Mouse (Mus musculus) embryo, embryonic 9.5 days (tissue): ENCODE measurements around the gene Plk5.
"Not testable (repeated sequence)": the region's sequence is repeated elsewhere in the genome, so short reads cannot be mapped to it uniquely, and the experiment has no call there.

Experiments
- DNase-seq: peaks from one replicate; pipeline ENCODE4 v3.0.0-alpha.2; 2017; ENCODE audit errors: extremely low spot score

Plk5 gene

GRCm38 (mm10) chr10:80331636-80332524 lies 24.4 kb upstream of the Plk5 start:
- DNase-seq = no peak

- DNase-seq = no peak
Measured at GRCm38 (mm10) chr10:80332525-80332989, 23.7 kb upstream of the Plk5 start.

DNA sequence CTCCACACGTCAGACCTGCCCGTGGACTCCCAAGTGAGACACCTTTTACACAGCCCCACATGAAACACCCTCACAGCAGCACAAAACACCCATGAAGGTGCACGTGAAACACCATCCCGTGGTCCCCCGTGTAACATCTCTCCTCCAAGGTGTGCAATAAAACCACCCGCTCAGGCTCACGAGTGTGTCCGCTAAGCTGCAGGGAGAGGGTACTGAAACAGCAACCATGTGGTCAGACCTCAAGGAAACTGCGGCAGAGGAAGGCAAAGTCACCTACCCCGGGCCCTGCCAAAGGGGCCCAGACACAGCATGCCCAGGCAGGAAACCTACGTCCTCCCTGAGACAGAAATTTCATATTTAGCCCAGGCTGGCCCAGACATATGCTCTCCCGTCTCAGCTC lies 20.0 kb upstream of the Plk5 start:
- DNase-seq = no peak

DNA sequence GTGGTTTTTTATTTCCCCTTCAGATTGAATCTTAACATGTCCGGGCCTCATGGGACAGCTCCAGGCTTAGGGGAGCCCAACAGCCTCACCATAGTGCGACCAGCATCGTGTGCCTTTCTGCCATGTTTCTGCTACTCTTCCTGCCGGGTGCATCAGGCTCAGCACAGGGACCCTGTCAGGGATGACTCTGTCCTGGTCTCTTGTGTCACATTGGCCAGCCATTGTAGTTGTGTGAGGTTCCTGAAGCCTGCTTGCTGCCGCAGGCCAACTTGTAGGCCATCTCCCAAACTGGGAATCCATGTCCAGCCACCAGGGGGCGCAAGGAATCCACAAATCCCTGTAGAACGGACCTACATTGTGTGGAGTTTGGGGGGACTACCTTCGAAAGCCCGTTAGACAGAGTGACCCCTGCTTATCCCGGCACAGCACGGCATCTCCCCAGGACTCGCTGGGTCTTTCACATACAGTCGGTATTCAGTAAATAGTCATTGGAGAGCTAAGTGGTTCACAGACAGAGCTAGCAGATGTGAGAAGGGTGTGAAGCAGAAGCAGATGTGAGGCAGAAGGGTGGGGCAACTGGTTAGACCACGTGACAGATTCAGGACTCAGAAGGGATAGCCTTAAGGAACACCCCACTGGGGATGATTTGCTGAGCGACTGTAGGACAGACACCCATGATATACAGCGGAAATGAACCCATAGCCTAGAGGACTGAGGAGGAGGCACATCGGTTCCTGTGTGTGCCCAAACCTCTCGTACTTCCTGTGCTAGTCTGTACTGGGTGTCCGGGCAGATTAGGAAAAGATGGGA lies 16.1 kb upstream of the Plk5 start:
- peak; percentile 84 for DNase-seq

DNA sequence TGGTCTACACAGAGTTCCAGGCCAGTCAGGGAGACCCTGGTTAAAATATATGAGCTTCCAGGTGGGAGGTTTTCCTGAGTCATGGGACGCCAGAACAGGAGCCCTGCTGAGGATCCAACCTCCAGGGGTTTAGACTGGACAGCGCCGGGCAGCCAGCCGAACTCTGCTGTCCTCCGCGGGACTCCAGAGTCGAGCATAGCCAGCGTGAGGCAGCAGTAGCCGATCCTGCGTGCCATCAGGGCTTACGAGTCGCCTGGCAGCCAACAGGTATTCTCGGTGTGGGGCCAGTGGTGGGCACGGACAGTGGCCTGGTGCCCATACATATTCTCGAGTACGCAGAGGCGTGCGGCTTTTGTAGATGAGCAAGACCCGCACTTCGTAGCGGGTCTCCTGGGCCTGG lies 15.2 kb upstream of the Plk5 start:
- no peak for DNase-seq

DNA sequence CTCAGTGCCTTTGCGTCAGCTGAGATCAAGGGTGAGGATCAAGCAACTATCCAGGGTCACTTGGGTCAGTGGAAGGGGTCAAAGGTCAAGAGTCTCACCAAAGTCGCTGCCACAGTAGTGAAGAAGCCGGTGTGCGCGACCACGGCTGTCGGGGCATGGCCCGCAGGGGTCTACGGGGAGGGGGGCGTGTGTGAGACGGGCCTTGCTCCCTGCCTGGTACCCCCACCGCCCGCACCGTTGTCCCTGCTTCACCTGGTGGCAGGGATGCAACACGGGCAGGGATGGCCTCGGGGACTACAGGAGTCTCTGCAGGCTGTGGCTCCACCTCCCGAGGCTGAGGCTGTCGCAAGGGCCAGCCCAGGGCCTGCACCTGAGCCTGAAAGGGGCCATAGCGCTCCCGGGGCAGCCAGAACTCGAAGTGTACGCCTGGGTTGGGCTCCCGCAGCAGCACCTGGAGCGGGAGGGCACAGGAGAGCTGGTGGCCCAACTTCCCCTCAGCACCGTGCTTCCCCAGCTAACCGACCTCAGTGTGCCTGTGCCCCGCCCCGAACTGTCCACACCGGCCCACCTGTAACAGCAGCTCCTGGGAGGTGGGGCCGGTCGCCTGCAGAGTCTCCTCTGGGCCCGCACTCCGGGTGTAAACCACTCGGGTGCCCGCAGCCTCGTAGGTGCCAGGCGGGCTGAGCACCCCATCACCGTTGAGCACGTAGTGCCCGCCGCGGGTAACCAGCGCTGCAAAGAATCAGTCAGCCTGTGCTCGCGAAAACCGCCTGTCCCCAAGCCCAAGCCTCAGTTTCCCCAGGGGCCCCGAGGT lies 14.6 kb upstream of the Plk5 start:
- no peak for DNase-seq

- DNase-seq = no peak
Measured at GRCm38 (mm10) chr10:80342305-80342748, 13.9 kb upstream of the Plk5 start.

DNA sequence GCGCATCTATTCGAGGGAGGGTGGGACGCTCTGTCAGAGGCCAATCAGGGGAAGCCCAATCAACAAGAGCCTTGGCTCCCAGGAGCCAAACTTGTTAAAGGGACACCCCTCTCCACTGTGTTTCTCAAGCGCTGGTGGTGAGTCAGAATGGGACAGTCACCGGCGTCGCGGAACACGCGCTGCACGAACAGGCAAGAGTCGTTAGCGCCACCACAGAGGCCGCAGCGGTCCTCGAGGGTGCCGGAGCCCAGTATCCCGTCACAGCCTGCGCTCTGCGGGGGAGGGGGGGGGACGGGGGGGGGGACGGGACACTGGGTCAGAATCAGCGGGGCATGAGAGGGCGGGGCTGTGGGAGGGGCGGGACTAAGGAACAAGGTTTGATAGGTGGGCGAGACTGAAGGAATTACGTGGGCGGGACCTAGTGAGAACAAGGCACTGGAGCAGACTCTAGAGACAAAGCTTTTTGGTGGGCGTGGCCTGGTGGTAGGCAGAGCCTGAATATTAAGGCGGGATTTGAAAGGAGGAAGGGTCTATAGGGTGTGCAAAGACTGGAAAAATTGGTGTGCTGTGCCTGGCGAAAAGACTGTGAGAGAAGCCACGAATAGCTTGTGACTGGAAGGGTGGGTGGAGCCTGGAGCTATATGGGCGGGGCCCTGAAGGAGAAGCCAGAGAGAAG lies 13.4 kb upstream of the Plk5 start:
- DNase-seq = peak; percentile 74

DNA sequence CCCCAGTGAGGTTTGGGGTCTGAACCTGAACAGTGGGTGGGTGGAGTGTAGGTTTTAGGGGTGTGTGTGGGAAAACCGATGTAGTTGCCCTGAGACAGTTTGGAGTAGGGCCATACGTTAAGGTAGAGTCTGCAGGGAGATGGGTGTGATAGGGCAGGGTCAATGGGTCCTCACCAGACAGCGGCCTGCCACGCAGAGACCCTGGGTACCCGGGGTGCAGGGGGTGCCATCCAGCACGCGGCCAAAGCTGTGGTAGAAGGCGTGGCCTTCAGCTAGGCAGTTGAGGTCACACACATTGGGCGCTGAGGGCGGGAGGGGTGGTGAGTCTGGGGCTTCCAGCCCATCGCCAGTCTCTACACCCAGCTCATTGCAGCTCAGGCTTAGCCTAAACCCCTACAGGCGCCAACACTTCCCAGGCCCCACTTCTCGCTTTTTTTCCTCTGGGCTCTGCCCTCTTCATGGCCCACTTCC lies 12.8 kb upstream of the Plk5 start:
- DNase-seq = no peak

- no peak for DNase-seq
Measured at GRCm38 (mm10) chr10:80344131-80344661, 12.1 kb upstream of the Plk5 start.

- no peak for DNase-seq
Measured at GRCm38 (mm10) chr10:80345122-80345521, 11.1 kb upstream of the Plk5 start.

- not testable (repeated sequence) for DNase-seq
Measured at GRCm38 (mm10) chr10:80345929-80346328, 10.3 kb upstream of the Plk5 start.

DNA sequence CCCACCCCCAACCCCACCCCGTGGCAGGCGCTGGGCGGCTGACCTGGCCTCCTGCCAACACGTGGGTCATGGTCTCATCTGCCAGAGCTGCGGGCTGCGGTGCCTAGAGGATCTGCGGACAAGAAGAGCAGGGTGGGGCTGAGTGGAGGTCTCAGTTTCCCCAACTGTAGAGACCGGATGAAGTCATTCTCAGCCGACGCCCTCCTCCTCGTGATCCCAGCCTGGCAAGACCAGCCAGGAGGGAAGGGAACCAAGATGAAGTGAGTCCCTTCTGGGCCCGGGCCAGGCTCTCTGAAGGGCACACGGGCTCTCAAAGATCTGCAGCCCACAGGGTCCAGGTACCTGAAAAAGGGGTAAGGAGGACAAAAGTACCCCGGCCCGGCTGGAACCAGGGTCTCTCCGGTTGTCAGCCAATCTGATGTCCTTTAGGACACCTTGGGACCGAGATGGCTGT lies 8.7 kb upstream of the Plk5 start:
- DNase-seq = no peak

DNA sequence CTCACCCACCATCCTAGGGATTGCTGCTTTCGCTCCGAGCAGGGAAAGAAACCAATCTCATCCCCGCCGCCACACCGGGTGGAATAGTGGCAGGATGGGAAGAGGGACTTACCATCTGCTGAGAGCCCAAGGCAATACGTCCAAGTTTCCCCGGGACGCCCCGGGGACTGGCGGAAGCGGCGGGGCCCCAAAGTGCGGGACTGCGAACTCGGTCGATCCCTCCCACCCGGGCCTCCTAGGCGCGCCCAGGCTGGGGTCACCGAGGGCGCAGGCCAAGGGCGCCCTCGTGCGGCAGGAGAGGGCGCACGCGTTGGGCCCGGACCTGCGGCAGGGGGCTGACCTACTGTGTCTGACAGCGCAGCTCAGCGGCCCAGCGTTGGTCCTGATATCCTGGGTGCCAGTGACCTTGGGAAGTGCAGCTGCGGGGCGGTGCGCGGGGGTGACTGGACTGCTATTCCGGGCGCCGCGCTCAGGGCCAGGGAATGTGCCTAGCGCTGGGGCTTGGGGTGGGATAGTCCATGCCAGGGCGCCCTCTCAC lies 7.9 kb upstream of the Plk5 start, which contains the start of gene Adamtsl5:
Gene Adamtsl5 (minus strand): TSS at position 169 of the 538 bp plus-strand sequence.
- DNase-seq = peak; percentile 74

GRCm38 (mm10) chr10:80348981-80349380 lies 7.3 kb upstream of the Plk5 start:
- no peak for DNase-seq

DNA sequence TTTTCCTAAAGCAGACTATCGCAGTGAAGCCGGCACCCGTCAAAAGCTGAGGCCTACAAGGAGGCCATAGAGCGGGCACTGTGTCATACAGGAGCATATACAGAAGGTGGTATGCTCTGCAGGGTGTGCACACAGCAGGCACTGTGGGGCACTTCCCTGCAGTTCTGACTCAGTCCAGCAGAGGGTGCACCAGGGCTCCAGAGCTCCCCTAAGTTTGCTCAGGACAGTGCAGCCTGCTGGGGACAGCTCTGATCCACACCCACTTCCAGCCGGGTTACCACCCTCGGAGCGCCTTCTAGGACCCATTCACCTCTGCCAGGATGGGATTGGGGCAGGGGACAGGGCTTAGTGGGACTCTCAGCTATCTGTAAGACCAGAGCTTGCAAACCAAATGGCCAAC lies 6.0 kb upstream of the Plk5 start:
- DNase-seq = peak; percentile 87

DNA sequence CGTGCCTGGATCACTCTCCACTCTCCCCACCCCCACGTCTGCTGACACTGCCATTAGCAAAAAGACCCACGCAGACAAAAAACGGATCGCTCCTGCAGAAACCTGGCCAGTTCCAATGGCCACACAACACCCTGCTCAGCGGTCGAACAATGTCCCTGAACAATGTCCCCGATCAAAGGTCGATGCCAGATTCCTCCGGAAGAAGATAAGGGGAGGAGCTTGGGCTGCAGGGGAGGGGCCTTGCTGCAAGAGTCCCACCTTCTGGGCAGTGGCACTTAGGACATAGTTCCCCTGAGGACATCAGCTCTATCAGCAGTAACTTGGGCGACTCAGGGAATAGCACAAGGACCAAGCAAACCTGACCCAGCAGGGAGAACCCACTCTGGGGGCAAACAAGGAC lies 4.4 kb upstream of the Plk5 start:
- DNase-seq = no peak

GRCm38 (mm10) chr10:80352727-80353126 lies 3.5 kb upstream of the Plk5 start:
- DNase-seq = no peak

DNA sequence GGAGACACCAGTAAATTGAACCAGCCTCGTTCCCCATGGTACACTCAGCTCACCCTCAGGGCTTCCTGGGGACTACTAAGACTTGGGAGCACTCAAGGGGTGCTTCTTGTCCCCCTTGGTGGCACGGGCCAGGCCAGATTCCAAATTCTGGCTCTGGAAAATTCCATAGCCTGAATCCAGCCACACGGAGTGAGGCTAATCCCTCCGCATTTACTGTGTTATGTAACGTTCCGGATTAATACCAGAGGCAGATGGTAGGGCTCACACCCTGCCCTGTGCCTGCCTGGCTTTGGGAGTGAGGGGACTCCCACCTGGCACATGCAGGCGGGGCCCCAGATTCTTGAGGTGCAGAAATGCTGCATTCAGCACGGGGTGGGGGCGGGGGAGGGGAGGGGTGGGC lies 828 bp upstream of the Plk5 start:
- no peak for DNase-seq

DNA sequence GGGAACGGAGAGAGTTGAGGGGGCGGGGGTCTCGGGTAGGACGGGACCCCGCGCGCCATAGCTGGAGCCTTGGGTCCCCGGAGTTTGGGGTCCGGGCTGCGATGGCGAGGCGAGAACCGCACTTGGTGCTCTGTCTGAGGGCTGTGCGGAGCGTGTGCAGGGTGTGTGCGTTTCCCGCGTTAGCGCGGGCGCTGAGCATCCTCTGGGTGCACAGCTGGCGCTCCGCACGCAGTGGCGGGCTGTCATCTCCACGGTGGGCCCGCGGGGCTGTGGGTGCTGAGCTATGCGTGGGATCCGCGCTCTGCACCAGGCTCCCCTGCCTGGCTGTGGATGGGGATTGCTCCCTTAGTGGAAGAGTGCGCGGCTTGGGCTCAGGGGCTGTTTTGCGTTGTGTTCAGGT lies 478 bp downstream of the Plk5 start:
- DNase-seq = no peak
